Mouse (Mus musculus) embryo, embryonic 10 days (tissue): ENCODE data around the gene Tpcn1.

Source experiments
- DNase-seq: peaks from one replicate; pipeline ENCODE4 v3.0.0-alpha.2; 2015; ENCODE audit warnings: low spot score

Tpcn1 gene

DNA sequence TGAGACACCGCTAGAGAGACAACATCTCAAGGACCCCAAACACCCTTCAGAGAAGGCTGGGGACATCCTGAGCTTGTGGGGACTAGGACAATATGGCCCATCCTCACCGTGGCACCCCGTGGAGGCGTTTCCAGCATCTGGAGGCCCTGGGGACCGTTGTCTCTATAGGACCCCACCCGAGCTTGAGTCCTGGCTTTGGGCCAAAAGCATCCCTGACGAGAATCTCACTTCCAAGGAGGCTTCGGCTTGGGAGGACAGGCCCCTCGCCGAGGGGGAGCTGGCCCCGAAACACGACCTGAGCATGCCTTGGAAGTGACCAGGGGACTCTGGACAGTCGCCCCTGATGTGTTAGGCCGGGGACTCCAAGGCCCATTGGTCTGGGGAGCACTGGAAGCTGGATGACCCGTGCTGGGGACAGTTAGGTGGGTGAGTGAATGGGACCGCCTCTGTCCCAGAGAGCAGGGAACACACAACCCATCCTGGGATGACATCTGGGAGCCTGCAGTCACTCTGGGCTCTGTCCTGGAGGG is 20.8 kb upstream of the Tpcn1 start:
- no peak for DNase-seq

DNA sequence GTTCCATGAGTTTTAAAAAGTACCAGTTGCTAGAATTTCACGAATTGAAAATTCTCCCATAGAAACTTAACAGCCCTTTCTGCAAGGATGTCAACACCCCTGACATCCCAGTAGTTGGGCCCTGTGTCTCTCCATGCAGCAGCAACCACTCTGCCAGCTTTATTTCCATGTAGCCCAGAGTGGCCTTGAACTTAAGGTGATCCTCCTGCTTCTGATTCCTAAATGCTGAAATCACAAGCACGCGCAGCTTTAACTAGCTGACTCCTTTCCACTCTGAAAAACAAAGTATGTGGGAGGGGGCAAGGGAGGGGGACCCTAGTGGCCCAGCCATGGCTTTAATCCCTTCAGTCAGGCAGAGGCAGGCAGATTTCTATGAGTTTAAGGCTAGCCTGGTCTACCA is 18.9 kb upstream of the Tpcn1 start:
- no peak for DNase-seq

DNA sequence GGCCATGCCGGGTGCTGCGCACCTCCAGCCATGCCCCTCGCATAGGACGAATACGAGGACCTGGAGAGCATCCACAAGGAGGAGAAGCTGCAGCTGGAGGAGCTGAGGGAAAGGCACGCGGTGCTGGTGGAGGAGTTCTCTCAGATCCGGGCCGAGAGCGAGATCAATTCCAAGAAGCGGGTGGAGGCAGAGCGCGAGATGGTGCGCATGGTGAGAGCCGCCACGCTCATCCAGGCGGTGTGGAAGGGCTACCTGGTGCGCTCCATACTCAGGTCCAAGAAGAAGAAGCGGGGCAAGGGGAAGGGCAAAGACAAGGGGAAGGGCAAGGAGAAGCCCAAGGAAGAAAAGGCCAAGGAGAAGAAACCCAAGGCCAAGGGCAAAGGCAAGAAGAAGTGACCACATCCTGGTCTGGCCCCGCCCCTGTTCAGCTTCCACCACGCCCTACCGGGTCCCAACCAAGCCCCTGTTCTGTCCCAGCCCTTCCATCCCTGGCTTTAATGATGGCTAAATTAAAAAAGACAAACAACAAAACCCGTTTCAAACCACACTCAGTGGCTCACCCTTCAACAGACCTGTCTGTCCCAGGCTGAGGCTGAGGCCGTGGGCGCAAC is 18.2 kb upstream of the Tpcn1 start:
- DNase-seq = no peak

DNA sequence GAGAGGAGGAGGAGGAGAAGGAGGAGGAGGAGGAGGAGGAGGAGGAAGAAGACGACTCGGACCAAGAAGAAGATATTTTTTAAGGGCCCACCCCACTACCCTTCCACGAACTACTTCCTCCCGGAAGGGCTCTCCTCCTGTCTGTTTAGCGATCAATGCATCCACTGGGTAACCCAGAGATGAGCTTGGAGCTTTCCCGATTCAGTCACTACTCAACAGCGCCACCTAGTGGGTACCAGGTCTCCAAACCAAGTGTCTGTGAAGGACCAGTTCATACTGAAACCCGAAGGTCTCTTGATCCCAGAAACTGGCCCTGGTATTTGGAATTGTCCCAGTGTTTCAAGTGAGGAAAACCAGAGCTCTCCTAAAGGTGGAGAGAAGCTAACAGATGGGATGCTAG is 17.2 kb upstream of the Tpcn1 start:
- peak; percentile 98 for DNase-seq

DNA sequence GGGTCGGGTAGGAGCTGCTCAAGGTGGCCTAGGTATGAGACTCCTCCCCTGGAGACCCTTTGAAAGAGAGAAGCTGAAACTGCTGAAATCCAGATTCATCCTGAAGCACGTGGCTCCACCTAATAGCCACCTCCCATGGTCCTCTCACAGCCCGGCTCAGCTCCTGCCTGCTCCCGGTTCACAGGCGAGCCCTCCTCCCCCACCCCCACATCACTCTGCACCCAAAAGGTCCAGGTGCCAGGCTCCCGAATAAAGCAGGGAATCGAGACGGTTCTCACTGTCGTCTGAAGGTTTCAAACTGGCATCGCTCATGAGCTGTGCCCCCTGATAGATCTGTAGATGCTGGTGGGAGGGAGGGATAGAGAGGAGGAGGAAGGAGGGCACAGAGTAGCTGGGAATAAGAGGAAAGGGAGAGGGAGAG is 16.8 kb upstream of the Tpcn1 start:
- DNase-seq = no peak

DNA sequence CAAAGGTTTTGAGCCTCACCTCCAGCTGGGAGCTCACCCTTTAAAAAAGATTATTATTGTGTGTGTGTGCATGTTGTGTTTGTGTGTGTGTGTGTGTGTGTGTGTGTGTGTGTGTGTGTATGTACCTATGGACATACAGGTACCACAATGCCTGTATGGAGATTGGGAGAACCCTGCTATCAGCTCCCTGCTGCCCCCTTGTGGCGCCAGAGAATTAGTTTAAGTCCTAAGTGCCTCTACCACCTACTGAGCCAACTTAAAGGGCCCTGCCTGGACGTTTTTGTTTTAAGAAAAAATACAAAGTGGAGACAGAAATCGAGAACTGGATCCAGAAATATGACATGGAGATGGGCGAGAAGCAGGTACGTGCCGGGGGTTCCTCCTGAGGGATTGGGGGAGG is 16.4 kb upstream of the Tpcn1 start:
- peak; percentile 89 for DNase-seq

DNA sequence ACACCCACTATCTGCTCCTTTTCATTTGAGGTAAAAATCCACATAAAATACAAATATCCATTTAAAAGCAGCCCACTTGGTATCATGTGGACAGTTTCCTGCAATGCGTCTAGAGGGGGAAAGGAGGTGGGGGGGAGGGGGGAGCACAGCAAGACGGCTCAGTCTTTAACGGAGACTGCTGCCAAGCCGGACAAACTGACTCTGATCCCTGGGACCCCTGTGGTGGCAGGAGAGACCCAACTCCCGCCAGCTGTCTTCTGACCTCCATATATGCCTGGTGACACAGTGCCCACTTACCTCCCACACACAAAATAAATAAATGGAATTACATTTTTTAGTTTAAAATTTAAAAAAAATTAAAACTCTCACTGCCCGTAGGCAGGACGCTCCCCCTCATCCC is 15.0 kb upstream of the Tpcn1 start:
- no peak for DNase-seq

DNA sequence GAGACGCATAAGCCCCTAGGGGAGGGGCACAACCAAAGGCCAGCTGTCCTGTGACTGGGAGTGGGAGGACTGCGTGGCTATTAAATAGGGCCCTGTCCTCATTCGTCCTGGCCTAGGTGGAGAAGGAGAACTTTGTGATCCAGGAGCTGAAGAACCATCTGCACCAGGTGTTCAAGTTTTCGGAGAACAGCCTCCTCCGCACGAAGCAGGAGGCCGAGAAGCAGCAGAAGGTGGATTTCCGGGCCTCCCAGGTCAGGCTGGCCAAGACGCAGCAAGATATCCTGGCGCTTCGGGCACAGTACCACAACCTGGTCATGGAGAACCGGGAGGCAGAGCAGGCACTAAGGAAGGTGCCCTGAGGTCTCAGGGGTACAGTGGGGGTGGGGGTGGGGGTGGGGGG is 13.7 kb upstream of the Tpcn1 start:
- no peak for DNase-seq

DNA sequence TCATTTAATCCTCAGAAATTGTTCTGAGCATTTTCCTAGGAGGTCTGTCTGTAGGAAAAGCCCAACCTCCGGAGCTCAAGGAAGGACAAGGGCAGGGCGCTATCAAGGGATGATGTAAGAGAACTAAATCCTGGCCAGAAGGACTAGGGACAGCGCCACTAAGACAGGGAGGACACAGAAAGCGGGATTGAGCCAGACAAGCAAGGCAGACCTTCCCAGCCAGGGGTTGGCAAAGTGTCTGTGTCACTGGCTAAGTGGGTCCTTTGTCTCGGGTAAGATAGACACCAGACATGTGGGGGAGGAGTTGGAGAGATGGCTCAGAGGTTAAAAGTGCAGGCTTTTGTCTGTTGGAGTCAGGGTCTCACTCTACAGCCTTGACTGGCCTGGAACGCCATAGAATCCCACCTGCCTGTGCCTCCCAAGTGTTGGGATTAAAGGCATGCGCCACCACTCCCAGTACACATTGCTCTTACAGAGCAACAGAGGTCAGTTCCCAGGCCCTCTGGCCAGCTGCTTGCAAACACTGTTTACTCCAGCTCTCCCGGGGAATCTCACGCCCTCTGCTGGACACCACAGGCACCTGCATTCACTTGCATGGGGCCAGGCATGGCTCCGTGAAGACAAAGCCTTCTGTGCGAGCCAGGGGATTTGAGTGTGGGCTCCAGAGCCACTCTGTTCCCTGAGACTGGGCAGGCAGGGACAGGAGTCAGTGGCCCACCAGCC is 12.6 kb upstream of the Tpcn1 start:
- peak; percentile 76 for DNase-seq

DNA sequence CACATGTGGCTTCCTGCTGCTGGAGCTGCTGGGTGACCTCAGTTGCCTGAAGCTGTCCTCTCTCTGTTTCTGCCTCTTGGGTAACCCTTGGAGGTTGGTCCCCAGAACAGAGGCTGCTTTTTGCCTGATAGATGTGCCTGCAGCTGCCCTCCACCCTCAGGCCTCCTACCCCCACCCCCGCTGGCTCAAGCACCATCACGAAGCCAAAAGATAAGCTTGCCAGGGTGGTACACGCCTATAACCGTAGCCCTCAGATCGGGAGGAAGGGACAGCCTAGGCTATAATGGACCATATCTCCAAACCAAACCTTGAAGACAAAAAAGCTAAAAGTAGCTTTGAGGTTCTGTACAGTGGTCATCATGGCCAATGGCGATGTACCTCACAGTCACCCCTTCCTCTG is 11.2 kb upstream of the Tpcn1 start:
- DNase-seq = no peak

DNA sequence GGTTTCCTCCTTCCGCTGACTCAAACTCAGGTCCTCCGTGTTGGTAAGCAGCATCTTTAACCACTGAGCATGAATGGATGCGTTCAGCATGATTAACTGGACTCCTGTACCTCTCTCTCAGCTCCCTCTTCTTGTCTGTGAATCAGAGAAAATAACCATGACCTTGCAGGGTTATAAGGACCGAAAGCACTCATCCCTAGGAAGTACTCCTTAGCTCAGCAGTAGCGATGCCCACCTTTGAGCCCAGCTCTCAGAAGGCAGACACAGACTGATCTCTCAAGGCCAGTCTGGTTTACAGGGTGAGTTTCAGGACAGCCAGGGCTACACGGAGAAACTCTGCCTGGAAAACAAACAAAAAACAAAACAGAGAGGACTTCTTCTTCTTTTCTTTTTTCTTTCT is 6.0 kb upstream of the Tpcn1 start:
- no peak for DNase-seq

DNA sequence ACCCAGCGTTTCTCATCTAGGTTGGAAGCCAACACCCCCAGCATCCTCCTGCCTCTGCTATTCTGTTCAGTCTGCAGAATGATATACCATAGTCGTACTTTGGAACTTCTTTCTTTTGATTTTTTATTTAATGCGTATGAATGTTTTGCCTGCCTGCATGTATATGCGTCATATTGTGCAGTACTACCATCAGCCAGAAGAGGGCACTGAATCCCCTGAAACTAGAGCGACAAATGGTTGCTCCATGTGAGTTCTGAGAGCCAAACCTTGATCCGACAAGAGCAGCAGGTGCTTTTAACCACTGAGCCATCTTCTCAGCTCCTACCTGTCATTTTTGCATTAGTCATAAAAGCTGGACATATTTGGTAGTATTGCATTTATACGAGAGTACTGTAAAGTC is 3.7 kb upstream of the Tpcn1 start:
- DNase-seq = no peak

DNA sequence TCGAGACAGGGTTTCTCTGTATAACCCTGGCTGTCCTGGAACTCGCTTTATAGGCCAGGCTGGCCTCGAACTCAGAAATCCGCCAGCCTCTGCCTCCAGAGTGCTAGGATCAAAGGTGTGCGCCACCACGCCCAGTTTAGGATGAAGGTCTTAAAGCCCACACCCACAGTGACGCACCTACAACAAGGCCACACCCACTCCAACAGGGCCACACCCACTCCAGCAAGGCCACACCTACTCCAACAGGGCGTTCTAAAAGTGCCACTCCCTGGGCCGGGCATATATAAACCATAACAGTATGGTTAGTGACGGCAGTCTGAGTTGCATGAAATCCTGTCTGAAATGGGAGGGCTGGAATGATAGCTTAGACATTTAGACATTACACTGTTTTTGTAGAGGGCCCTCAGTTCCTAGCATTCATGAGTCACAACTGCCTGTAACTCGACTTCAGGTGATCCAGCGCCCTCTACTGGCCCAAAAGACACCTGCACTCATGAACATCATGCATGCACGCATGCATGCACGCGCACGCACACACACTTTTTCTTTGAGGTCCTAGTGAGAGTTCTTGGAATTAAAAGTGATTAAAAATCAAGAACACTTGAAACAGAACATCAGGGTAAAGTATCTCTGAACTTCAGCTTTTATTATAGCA is 2.0 kb upstream of the Tpcn1 start:
- no peak for DNase-seq

DNA sequence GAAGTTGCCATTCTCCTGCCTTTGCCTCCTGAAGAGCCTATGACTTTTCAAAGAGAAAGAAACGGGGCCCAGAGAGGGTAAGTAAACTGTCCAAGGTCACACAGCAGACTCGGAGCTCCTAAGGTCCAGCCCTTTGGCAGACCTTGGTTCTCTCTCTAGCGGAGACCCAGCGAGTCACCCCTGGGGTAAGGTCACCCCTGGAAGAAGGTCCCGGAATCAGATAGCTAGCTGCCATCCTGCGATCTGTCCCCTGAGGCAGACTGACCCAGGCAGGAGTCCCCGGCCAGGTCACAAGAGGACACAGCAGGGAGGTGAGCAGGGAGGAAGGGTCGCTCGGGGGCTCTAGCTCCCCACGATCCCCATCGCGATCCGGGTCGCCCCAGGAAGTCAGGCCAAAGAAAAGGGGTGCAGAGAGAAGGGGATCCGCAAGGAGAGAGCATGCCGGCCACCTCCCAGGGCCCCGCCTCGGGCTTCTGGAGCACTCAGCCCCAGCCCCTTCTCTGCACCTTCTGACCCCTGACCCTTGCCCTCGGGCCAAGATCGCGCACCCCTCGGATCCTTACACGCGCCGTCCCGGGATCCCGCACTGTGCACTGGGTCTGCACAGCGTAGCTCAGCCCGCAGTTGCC is 419 bp downstream of the Tpcn1 start:
- no peak for DNase-seq

DNA sequence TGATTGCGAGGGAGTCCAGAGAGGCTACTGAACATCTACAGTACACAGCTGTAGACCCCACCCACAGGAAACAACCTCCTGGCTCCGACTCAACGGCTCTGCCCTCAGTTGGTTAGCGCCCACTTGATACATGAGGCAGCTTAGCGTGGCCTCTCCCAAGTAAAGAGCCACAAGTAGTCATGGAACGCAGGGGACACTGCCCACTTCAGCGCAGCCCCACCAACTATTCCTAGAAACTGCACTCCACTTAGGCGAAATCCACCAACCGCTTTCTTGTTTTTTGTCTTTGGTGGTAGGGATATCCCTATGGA is 902 bp downstream of the Tpcn1 start:
- no peak for DNase-seq

DNA sequence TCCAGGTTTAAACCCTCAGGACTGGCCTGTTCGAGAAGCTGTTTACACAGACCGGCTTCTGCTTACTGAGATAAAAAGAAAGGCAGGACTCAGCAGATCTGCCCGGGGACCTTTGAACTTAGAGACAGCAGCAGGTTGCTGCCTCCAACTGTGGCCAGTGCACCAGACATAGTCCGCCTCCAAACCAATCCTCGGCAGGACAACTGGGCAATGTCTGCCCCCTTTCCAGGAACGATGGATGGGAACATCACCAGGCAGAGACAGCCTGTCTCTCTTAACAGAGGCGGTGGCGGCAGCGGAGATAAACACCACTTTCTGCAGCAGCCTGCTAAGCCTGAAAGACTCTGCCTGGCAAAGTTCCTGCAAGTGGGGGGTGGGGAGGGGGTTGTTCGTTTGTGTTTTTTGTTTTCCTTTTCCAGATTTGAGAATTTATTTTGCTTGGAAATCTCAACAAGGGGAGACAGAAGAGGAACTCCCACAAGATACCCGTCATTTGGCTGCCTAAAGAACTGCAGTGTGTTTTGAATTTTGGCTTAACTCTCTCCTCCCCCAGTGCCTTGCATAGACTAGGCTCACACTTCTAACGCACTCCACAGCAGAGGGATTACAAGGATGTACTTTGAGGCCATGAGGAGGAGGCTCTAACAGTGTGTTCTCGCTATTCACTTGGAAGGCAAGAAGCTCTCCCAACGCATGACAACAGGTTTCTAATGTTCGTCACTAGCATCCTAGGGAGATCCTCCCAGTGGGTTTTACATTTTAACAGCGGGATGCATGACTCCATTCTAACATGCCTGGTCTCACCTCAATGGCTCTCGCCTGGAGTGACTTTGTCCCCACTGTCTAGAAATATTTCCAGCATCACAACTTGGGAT is 1.5 kb downstream of the Tpcn1 start:
- peak; percentile 57 for DNase-seq

DNA sequence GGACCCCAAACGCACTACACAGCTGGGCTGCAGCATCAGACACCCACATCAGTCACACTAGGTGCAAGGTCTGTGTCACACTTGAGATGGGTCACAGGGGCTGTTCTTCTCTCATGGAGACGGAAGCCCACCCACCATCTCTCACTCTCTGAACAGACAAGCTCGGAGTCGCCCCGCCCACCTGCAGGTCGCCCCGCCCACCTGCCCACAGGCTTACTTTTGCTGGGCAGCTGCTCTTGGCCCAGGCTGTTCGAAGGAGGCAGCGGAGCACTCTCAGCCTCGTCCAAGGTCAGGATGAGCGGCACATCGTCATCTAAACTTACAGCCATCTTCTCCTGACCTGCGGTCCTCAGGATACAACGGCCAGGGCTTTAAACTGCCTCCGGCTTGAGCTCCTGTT is 3.5 kb downstream of the Tpcn1 start:
- peak; percentile 69 for DNase-seq

DNA sequence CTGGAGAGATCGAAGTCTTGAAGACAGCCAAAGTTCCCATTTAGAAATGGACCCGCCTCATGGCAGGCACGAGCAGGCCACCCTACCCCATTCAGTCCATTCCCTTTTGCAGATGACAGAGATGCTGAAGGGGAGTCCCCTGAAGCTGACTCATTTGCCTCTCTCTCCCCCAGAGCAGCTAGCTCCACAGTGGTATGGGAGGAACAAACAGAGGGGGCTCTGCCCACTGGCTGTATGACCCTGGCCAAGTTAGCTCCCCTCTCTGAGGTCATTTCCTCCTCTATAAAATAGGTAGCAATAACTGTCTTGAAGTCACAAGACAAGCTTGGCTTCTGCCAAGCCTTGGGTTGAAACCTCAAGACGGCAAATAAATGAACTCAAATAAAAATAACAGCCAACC is 5.0 kb downstream of the Tpcn1 start:
- DNase-seq = no peak

DNA sequence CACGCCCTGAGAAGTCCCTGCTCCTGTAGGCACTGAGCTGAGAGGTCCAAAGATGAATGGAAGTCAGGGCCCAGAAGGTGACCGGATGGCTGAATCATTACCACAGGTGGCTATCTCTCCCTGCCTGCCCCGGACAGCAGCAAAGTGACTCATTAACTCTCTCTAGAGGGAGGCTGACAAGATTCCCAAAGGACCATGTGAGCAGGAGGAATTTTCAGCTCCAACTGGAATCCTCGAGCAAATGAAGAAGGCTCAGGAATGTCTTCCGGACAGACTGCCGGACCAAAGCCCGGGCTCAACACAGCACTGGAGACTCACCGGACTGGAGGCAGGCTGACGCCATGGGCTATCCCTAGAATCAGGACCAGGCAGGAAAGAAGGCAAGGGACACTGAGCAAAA is 6.5 kb downstream of the Tpcn1 start:
- no peak for DNase-seq

DNA sequence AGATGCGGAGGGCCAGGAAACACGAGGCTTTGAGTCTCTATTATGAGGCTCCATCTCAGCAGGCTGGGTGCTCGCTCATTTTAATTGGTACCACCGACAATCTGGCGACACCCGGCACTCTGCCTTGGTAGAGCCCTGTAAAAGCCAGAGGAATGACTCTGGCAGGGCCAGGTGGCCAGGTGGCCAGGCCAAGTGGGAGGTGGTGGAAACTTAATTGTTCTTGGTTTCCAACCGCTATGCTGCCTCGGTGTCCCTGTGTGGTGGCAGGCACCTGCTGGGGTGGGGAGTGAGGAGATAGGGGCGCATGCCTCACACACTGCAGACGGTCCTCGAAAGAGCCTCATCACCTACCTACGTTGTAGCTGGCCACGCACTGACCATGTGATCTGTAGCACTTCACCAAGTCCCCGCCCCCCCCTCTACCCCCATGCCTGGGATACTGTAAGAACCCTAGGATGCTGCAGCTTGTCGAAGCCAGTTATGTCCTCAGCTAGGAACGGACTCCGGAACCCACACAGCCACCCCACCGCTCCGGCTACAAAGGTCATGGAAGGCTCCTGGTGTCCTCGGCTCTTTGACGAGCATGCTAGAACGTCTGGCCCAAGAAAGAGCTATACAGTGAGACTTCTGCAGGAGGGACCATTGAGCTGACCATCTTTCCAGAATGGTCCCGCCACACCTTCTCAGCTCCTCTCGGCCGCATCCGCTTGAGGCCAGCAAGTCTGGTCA is 8.4 kb downstream of the Tpcn1 start:
- DNase-seq = no peak

DNA sequence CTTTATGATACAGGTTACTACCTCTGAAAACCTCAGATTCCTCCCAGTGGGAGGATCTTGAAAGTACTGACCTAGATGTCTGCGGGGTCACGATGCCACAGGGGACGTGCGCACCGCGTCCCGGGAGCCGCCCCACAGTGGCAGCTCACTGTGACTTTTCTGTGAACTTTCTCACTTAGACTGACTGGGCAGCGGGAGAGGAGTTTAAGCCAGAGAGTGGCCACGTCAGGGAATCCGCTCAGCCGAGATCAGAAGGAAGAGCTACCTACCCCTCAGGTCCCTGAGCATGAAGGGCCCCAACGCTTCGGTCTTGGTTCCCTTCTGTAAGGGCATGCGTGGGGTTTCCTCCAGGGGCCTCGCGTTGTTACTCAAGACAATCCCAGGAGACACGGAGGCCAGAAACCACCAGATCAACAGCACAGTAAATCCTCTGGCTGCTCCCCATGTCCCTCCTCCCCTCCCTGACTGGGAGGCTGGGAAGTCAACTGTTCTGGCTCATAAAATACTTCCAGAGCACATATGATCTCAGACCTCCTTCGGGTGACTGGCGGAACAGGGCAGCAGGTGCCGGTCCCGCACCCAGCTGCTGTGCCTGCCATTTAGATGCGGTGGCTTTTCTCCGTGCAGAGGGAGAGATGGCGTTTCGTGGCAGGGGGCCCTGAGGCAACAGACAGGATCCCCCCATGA is 9.1 kb downstream of the Tpcn1 start:
- no peak for DNase-seq
